Mouse (Mus musculus): Measurements from ENCODE around the gene Eya2.
"Not testable (repeated sequence)": the region's sequence is repeated elsewhere in the genome, so short reads cannot be mapped to it uniquely, and the experiment has no call there.

Gene Eya2

DNA sequence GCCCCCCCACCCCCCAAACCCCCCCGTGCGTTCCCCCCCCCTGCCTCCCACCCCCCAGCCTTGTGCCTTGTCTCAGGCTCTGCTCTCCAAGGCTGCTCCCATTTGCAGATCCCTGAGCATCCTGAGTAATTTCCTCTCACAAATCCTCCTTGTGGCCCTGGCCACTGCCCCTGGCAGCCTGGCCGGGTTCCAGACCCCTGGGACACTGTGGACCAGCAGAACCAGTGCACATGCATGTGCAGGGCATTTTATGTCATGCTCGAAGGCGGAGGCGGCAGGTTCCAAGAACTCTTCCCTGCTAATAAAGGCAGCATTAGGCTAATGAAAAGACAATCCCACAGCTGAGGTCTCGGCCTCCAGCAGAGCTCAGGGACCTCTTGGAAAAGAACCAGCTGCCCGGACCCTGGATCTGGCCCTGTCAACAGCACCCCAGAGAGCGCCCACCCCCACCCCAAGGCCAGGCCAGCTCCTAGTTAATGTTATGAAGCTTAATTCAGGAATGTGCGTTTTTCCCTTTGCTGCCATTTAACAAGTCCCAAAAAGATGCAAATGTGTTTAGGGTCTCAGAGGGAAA lies 174.6 kb downstream of the Eya2 start:
- in situ Hi-C loops (cut with MboI, MseI): no loop called here

DNA sequence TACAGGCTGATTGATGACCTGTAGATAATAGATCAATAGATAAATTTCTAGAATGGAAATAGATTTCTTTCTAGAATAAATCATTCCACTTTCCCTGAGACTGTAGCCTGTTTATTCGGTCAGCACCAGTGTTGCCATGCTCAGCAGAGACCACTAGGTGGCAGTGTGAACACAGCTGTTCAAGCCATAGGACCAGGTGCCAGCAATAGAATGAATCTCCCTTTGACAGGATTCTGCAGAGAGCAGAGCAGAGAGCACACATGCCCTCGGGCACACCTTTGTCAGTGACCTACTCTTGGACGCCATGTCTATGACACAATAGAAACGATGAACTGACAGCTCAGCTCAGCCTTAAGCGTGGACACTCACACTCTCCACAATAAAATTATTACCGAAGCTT lies 184.1 kb downstream of the Eya2 start:
- in situ Hi-C loops (cut with MboI, MseI): no loop called here

DNA sequence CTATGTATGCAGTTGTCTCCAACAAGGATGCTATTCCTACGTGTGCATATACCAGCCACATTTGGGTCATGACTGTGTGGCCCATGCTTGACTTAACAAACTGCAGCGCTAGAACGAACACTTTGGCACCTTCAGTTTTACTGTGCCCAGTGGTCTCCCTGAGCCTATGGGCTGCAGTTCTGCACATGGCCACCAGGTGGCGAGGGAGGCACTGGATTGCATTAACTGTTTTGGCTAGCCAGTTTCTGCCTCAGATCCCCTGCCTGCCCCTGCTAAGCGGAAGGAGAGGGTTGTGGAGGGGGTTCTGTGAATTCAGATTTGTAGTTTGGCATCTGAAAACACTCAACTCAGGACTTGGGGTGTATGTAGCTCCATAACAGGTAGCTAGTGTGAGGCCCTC lies 187.5 kb downstream of the Eya2 start:
- in situ Hi-C loops (cut with MboI, MseI): no loop called here

DNA sequence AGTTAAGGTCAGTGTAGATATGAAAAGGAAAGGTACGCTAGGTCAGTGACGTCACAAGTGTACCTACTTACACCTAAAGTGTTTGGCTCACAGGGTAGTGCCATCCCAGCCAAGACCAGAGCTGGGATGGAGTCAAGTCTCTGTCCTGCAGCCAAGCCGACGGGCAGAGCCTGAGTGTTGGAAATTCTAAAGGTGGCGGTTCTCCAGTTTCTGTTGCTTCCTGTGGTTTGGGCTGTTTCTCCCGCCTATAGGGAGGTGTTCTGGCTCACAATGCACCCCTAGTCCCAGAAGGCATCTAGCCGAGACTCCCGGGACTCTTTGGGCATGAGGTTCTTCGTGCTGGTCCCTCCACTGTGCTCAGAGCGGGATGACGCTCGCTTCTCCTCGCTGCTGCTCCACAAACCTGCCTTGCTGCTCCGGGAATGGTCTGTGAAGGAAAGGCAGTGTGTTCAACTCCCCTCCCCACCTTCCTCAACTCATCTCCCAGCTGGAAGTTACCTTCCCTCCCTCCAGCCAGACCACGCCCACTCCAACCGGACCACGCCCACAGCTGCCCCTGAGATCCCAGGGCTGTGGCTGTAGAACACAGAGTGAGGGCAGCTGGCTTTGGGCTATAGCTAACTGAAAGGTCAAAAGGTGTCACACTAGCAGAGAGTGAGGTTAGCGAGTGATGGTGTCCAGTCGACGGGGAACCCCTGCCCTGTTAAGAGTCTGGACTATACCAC lies 190.6 kb downstream of the Eya2 start:
- in situ Hi-C loops (cut with MboI, MseI): loop anchor here (5.0 kb wide), 1 partner anchor 127 kb away; no protein-coding TSS in a partner anchor

DNA sequence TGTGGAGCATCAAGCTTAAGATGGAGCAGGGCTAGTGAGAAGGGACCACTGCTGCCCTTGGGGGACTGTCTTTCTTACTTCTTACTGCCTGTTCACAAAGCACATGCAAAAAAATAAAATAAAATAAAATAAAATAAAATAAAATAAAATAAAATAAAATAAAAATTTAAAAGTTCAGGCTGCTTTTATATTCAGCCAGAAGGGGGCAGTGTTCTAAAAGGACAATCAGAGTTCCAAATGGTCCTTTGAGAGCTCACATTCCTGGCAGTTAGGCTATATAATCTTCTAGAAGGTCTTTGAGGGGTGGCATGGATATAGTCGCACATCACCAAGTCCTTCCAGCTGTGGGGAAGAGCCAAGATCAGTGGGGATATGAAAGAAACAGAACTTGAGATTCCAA lies 191.6 kb downstream of the Eya2 start:
- in situ Hi-C loops (cut with MboI, MseI): loop anchor here (5.0 kb wide), 1 partner anchor 126 kb away; no protein-coding TSS in a partner anchor

DNA sequence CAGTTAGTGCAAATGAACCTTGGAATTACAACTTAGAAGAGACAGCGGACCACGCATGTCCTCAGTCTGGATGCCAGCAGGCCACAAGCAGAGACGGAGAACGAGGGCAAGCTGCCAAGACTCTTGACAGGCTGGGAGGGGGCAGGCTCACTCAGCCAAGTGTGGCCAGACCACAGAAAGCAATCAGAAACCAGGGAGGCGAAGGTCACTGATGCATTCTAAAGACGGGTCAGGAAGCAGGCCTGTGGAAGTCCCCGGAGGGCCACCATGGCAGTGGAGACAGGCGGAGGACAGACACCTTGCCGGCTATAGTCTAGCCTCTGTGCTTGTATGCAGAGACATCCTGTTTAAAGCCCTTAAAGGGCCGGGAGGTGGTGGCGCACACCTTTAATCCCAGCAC lies 193.2 kb downstream of the Eya2 start:
- in situ Hi-C loops (cut with MboI, MseI): loop anchor here (5.0 kb wide), 1 partner anchor 124 kb away; no protein-coding TSS in a partner anchor

DNA sequence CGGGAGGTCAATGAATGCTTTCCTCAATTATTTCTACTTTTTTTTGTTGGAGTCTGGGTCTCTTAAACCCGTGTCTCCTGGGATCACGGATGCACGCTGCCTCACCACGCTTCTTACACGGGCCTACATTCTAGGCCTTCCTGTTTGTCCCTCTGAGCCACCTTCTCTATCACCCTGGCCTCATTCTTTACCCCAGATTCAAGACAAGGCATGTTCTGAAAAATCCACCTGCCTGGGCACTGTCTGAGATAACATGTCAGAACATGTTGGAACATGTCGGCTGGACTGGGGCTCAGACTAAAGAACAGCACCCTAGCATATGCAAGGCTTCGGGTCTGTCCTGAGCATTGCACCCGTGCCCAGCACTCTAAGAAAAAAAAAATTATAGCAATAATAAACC lies 194.0 kb downstream of the Eya2 start:
- in situ Hi-C loops (cut with MboI, MseI): loop anchor here (5.0 kb wide), 1 partner anchor 124 kb away; no protein-coding TSS in a partner anchor

DNA sequence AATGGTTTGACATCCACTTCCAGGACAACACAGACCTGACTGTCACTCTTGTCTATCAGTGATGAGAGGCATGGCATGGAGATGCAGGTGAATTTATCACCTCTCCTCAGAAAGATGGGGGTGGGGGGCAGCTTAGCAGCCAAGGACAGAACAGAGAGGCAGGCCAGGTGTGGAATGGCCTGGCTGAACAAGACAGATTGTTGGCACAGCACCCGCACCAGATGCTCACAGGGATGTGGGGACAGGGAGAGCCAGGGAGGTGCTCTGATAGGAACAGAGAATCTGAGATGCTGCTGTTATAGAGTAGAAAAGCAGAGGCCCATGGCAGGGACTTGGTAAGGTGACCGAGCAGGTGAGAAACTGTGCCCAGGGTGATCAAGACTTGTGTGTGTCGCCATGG lies 194.8 kb downstream of the Eya2 start:
- in situ Hi-C loops (cut with MboI, MseI): loop anchor here (5.0 kb wide), 1 partner anchor 123 kb away; no protein-coding TSS in a partner anchor

DNA sequence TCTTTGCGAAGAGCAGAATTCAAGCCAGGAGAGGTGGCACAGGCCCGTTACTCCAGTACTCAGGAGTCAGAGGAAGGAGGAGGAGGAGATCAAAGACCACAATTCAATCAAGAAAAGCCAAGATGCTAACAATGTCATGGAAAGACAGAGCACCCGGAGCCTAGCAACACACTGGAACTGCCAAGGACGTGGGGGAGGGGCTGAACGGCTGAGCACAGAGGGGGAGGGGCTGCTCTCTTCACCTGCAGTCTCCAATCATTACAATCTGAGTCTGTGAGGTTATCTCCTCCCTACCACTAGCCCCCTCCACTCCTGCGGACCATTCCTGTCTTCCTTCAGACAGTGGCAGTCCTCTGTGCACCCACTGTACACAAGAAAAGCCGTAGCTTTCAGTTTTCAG lies 196.2 kb downstream of the Eya2 start:
- in situ Hi-C loops (cut with MboI, MseI): no loop called here

DNA sequence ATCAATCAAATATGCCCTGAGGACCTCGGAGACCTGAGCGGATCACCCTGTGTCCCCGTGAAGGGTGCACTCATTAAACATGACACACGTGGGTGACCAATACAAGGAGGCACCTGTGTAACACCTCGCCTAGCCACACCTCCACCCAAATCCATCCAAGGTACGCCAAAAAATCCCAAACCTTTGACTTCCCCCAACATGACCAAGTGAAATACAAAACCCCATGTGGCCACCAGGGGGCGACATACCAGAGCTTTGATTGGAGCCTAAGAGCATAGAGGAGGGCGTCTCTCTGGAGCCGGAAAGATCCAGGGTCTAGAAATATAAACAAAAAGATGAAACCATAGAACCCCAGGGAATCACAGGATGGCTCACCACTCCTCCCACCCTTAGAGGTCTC lies 196.8 kb downstream of the Eya2 start:
- in situ Hi-C loops (cut with MboI, MseI): no loop called here

DNA sequence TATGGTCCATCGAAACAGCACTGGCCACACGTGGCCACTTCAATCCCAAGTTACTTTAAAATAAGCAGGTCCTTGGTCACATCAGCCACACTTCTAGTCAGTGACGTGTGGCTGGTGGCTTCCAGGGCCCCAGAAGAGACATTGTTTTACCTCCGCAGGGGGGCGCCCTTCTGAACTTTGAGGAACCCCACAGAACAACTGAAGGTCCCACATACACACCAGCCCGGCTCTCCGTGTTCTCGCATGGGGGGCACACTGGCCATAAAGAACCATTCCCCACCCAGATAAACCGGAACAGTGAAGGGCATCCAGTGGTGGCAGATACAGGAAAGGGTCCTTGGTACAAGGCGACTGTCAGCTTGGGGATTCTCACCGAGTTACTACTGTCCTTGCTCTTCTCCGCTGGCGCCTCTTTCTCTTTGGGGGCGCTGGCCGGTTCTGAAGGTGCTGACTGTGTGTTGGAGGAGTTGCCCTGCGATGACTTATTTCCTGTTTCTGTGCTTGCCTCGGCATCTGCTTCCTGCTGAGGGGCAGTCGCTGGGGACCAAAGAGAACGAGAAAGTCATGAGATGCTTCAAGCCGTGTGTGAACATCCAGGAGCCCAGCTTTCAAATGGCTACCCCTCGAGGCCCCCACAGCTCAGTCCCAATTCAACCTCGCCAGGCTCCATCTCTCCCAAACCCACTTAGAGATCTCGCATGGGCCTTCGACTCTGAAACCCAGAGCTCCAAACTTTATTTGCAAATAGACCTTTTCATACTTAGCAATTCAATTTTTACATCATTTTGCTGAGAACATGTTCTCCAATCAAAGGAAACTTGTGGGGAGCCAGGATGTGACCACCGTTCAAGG lies 197.8 kb downstream of the Eya2 start:
- in situ Hi-C loops (cut with MboI, MseI): no loop called here

DNA sequence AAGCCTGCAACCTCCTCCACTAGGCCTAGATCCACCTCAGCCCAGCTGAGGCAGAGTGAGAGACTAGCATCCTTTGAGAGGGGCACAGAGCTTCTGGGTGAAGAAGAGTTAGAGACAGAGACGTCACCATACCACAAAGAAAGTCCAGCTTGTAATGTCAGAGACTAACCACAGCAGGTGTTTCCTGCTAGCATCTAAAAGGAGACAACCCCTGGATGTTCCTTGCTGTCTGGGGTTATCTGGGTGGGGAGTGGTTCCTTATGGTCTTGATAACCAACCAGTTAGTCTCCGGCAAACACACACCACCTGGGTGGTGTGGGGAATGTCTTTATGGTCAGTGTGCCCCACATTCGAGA lies 198.4 kb downstream of the Eya2 start:
- in situ Hi-C loops (cut with MboI, MseI): no loop called here

DNA sequence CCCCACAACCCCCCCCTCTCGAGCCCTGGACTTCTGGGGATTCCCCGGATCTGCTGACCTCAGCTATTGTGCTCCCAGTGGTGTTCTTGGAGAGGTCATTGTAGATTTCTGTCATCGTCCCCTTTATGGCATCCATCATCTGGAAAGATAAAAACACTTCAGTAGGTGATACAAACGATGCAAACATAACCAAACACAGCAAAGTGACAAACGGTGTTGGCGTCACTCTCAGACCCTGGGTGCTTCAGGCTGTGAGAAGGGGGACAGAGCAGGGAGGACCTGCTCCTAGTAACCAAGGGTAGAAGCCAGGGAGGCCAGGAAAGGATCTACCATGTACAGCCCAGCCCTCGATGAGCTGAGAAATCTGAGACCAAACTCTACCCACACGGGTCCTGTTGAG lies 203.0 kb downstream of the Eya2 start:
- in situ Hi-C loops (cut with MboI, MseI): no loop called here

DNA sequence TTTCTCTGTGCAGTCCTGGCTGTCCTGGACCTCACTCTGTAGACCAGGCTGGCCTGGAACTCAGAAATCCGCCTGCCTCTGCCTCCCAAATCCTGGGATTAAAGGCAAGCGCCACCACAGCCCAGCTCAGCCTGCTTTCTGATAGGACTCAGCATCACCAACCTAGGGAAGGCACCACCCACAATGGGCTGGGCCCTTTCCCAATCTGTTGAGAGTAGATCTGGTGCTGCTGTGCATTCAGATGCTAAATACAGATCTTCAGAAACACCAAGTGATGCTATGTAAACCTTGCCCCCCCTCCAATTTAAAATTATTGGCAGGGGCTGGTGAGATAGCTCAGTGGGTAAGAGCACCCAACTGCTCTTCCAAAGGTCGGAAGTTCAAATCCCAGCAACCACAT lies 205.3 kb downstream of the Eya2 start:
- in situ Hi-C loops (cut with MboI, MseI): not testable (repeated sequence)

DNA sequence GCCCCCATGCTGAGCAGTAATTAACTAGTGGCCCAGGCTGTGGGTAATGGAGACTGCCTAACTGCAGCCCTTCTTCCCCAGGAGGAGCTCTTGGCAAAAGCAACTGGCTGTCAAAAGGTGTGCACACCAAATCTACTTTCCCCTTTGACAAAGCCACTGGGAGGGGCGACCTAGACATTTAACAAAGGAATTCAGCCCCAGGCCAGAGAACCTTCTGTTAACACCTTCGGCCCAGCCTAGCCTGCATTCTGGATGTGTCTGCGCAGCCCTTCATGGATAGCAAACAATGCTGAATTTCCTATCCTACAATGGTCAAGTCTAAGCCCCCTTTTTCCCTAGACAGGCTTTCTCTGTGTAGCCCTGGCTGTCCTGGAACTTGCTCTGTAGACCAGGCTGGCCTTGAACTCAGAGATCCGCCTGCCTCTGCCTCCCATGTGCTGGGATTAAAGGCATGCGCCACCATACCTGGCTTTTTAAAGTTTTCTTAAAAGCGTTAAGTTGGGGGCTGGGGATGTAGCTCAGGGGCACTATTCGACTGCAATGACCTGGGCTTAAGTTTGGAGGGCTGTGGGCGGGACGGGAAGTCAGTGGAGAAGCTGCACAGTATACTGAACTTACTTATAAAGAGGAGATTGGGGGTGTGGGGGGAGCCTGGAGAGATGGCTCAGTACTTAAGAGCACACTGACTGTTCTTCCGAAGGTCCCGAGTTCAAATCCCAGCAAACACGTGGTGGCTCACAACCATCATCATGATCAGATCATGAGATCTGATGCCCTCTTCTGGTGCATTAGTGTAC lies 213.5 kb downstream of the Eya2 start:
- in situ Hi-C loops (cut with MboI, MseI): no loop called here

DNA sequence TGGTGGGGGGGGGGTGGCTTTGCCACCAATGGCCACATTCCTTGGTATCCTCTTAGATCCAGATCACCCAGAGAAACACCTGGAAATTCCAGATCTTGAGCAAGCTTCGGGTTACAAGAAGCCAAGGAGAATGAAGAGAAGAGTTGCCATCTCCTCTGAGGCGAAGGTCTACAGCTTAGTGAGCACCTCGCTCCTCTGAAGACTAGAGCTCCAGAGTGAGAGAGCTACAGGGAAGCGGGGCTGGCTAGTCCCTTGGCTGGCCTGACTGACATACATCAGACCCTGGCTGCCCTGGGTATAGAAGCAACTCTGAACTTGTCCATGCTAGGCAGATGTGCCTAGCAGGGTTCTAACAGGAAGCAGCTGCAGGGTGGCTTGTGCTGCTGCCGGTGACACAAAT lies 214.3 kb downstream of the Eya2 start:
- in situ Hi-C loops (cut with MboI, MseI): no loop called here

DNA sequence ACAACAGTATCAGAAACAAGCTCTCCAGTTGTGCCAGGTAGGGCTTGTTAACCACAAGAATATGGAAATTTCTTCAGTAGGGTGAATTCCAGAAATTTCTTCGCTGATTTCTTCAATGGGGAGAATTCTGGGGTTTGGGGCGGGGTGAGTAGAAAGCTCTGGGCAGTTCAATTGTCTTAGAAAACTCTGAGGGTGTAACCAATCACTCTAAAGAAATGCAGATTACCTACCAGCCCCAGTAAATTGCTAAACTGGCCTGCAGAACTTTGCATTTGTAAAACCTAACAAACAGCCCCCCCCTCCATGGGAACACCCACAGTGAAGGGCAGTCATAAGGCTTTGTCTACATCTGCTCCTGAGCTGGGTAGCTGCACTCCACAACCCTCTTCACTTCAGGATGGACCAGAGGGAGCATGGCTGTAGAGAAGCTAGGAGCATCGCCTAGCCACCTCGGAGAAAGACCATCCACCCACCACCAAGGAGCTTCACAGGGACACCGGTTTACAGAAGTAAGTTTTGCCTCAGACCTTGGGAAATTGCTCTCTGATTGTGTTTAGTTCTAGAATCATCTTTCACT lies 215.2 kb downstream of the Eya2 start:
- in situ Hi-C loops (cut with MboI, MseI): no loop called here

DNA sequence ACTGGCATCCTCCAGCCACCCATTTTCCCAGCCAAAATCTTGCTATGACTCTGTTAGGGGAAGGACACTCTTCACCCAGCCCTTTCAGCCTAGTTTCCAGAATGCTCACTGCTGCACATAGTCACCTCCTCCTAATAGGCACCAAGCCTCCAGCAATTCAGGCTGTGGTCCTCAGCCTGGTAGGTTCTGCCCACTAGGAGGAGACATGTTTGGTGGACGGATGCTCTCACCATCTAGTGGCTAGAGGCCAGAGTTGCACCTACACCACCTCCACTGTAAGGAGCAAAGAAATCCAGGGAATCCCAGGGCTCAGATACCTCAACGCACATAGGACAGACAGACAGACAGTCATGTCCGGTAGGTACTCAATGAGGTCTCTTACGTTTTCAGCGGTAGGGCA lies 216.7 kb downstream of the Eya2 start:
- in situ Hi-C loops (cut with MboI, MseI): no loop called here

DNA sequence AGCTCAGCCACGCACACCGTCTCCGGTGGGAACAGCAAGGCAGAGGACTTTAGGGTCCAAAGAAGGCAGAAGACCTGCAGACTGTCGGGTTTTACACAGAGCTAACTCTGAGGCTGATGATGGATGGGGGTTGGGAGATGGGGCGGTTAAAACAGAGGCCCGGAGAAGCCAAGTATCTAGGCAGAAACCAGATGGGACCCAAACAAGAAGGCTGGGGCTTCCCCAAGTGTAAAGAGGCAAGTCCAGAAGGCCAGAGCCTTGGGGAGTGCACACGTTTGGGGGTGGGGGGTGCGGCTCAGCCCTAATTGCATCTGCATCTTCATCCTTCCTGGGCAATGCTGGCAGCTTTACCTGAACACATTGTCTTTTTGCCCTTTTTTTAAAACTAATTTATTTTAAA lies 218.1 kb downstream of the Eya2 start:
- in situ Hi-C loops (cut with MboI, MseI): no loop called here

DNA sequence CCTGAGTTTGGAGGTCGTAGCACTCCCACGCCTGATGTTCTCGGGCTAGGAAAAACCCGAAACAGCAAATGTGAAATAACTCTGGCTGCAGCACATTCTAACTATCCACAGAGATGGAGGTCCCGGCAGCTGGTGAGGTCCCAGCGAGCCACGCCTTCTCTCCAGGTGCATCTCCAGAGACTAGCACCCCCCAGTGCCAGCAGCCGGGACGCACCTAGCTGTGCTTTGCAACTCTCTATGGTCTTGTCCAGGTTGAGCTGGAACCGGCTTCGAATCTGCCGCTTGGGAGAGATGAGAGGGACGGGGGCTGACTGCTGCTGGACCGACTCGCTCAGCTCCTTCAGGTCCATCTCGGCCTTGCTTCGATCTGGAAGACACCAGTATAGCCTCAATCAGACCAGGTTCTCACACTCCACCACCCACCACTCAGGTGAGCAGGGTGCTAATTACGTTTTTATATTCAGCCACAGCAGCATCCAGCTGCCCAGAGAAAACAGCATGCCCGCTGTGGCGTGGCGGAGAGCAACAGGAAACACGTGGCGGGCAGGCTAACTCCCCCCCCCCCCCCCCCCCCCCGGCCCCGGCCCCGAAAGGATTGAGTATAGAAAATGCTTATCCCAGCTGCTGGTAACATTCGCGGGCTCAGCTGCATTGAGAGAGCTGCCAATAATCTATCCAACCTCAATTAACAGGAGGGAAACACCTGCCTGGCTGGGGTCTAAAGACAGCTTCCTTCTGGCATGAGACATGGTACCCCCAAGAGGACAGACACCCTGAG lies 220.5 kb downstream of the Eya2 start:
- in situ Hi-C loops (cut with MboI, MseI): no loop called here

DNA sequence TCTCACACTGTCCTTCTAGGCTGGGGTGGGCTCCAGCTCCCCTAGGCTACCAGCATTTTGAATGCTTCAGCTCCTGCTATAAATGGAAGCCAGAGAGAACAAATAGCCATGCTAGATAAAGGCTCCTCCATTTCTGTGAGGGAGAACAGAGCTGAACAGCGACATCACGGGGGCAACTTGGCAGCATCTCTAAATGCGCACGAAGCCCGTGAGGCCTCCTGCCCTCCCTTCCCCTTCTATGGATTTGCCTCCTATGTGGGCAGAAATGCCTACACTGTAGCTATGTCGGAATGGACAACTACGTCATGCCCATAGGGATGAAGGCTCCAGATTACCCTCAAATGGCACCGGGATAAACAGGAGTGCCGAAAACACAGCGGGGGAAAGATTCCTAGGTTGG lies 222.6 kb downstream of the Eya2 start:
- in situ Hi-C loops (cut with MboI, MseI): no loop called here

All from T-helper 1 cell (primary cell).